Mouse (Mus musculus): ENCODE data around the gene Etv2. TPM values are rescaled to one million over a fixed set of nuclear protein-coding genes. Genes with fewer than 3 reads are reported as not detected.

Gene Etv2
- polyA plus RNA-seq, 1 experiment from 2014 or later = not detected

GRCm38 (mm10) chr7:30596093-30596492 lies 39.6 kb downstream of the Etv2 start:
- Histone ChIP-seq H3K9ac (no peak overlapping the region), H3K36me3 (no peaks in the 10 kb centered on the region), H3K27me3 (no peaks in the 10 kb centered on the region), H3K4me3 (replicated peaks) (no peak overlapping the region), H3K9me3 (replicated peaks) (no peaks in the 10 kb centered on the region), H3K4me2 (replicated peaks) (no peak overlapping the region), H3K4me1 (peaks cover 3% of the 10 kb centered on the region; the same call in 1 of the 2 replicates), H3K27ac (replicated peaks) (no peak overlapping the region)
- WGBS = 71% methylated on average over 5 of the region's 5 CpGs
- ATAC-seq (ENCODE audit: insufficient number of reproducible peaks, low FRiP score, low TSS enrichment, low read depth) = no peak

GRCm38 (mm10) chr7:30594510-30595024 lies 41.1 kb downstream of the Etv2 start:
- Histone ChIP-seq H3K27me3 (no peaks in the 10 kb centered on the region), H3K9me3 (replicated peaks) (no peaks in the 10 kb centered on the region), H3K36me3 (no peaks in the 10 kb centered on the region), H3K27ac (replicated peaks) (no peak overlapping the region), H3K9ac (no peak overlapping the region), H3K4me3 (replicated peaks) (no peak overlapping the region), H3K4me1 (peaks cover 9% of the 10 kb centered on the region), H3K4me2 (replicated peaks) (no peak overlapping the region)
- no peak for ATAC-seq (ENCODE audit: insufficient number of reproducible peaks, low FRiP score, low TSS enrichment, low read depth)
- WGBS = 65% methylated on average over 4 of the region's 4 CpGs

- no peak overlapping the region for H3K4me2 ChIP-seq (replicated peaks)
- 70% methylated on average over 10 of the region's 10 CpGs for WGBS
- H3K4me1 ChIP-seq = peaks cover 9% of the 10 kb centered on the region
- no peaks in the 10 kb centered on the region for H3K27me3 ChIP-seq
- H3K9me3 ChIP-seq (replicated peaks) = no peaks in the 10 kb centered on the region
- H3K36me3 ChIP-seq = no peaks in the 10 kb centered on the region
- H3K4me3 ChIP-seq (replicated peaks) = no peak overlapping the region
- no peak overlapping the region for H3K9ac ChIP-seq
- H3K27ac ChIP-seq (replicated peaks) = no peak overlapping the region
- ATAC-seq (ENCODE audit: insufficient number of reproducible peaks, low FRiP score, low TSS enrichment, low read depth) = no peak
Measured at GRCm38 (mm10) chr7:30593579-30594509, 41.8 kb downstream of the Etv2 start.

GRCm38 (mm10) chr7:30592772-30593423 lies 42.8 kb downstream of the Etv2 start:
- Histone ChIP-seq H3K36me3 (no peaks in the 10 kb centered on the region), H3K4me2 (replicated peaks) (no peak overlapping the region), H3K9me3 (replicated peaks) (no peaks in the 10 kb centered on the region), H3K4me3 (replicated peaks) (no peak overlapping the region), H3K9ac (no peak overlapping the region), H3K27me3 (no peaks in the 10 kb centered on the region), H3K27ac (replicated peaks) (no peak overlapping the region), H3K4me1 (peaks cover 9% of the 10 kb centered on the region)
- ATAC-seq (ENCODE audit: insufficient number of reproducible peaks, low FRiP score, low TSS enrichment, low read depth) = no peak
- 48% methylated on average over 5 of the region's 5 CpGs for WGBS

GRCm38 (mm10) chr7:30591605-30591951 lies 44.1 kb downstream of the Etv2 start:
- Histone ChIP-seq H3K4me2 (replicated peaks) (no peak overlapping the region), H3K9ac (no peak overlapping the region), H3K27ac (replicated peaks) (no peak overlapping the region), H3K9me3 (replicated peaks) (no peaks in the 10 kb centered on the region), H3K36me3 (peaks cover 4% of the 10 kb centered on the region), H3K4me3 (replicated peaks) (no peak overlapping the region), H3K27me3 (no peaks in the 10 kb centered on the region), H3K4me1 (peaks cover 22% of the 10 kb centered on the region)
- no peak for ATAC-seq (ENCODE audit: insufficient number of reproducible peaks, low FRiP score, low TSS enrichment, low read depth)
- WGBS = 51% methylated on average over 4 of the region's 4 CpGs

- Histone ChIP-seq H3K27ac (replicated peaks) (no peak overlapping the region), H3K9ac (no peak overlapping the region), H3K36me3 (peaks cover 9% of the 10 kb centered on the region), H3K27me3 (no peaks in the 10 kb centered on the region), H3K4me1 (peaks cover 25% of the 10 kb centered on the region), H3K4me3 (replicated peaks) (no peak overlapping the region), H3K9me3 (replicated peaks) (no peaks in the 10 kb centered on the region), H3K4me2 (replicated peaks) (no peak overlapping the region)
- WGBS = 77% methylated on average over 9 of the region's 9 CpGs
- no peak for ATAC-seq (ENCODE audit: insufficient number of reproducible peaks, low FRiP score, low TSS enrichment, low read depth)
Measured at GRCm38 (mm10) chr7:30590927-30591604, 44.6 kb downstream of the Etv2 start.

- H3K4me2 ChIP-seq (replicated peaks) = peak overlapping the region; percentile 85
- peak overlapping the region; percentile 76 for H3K9ac ChIP-seq
- 28% methylated on average over 40 of the region's 40 CpGs for WGBS
- ATAC-seq (ENCODE audit: insufficient number of reproducible peaks, low FRiP score, low TSS enrichment, low read depth) = peak; percentile 53
- peak overlapping the region; percentile 92 for H3K4me3 ChIP-seq (replicated peaks)
- no peaks in the 10 kb centered on the region for H3K9me3 ChIP-seq (replicated peaks)
- H3K4me1 ChIP-seq = peaks cover 25% of the 10 kb centered on the region
- H3K36me3 ChIP-seq = peaks cover 23% of the 10 kb centered on the region
- peak overlapping the region; percentile 94 for H3K27ac ChIP-seq (replicated peaks)
- H3K27me3 ChIP-seq = no peaks in the 10 kb centered on the region
Measured at GRCm38 (mm10) chr7:30589435-30590301, 46.0 kb downstream of the Etv2 start.

- peaks cover 31% of the 10 kb centered on the region for H3K36me3 ChIP-seq
- no peaks in the 10 kb centered on the region for H3K27me3 ChIP-seq
- H3K9ac ChIP-seq = peak within 1 kb of the TSS; percentile 76
- H3K4me1 ChIP-seq = peaks cover 25% of the 10 kb centered on the region
- H3K4me3 ChIP-seq (replicated peaks) = peak within 1 kb of the TSS; percentile 92
- no peaks in the 10 kb centered on the region for H3K9me3 ChIP-seq (replicated peaks)
- under 1% methylated on average over 52 of the region's 68 CpGs for WGBS
- peak within 1 kb of the TSS; percentile 94 for H3K27ac ChIP-seq (replicated peaks)
- peak within 1 kb of the TSS; percentile 85 for H3K4me2 ChIP-seq (replicated peaks)
- peak; percentile 96 for ATAC-seq (ENCODE audit: insufficient number of reproducible peaks, low FRiP score, low TSS enrichment, low read depth)
Measured at GRCm38 (mm10) chr7:30588676-30589434, 46.8 kb downstream of the Etv2 start, which contains the start of gene Kmt2b. Kmt2b (minus strand) TSS chr7:30588726.

- peak overlapping the region; percentile 76 for H3K9ac ChIP-seq
- peak; percentile 21; the same call in 1 of the 2 replicates for ATAC-seq (ENCODE audit: insufficient number of reproducible peaks, low FRiP score, low TSS enrichment, low read depth)
- H3K9me3 ChIP-seq (replicated peaks) = no peaks in the 10 kb centered on the region
- H3K4me3 ChIP-seq (replicated peaks) = peak overlapping the region; percentile 92
- no peaks in the 10 kb centered on the region for H3K27me3 ChIP-seq
- peaks cover 39% of the 10 kb centered on the region for H3K36me3 ChIP-seq
- peak overlapping the region; percentile 85 for H3K4me2 ChIP-seq (replicated peaks)
- H3K27ac ChIP-seq (replicated peaks) = peak overlapping the region; percentile 94
- WGBS = under 1% methylated on average over 66 of the region's 67 CpGs
- H3K4me1 ChIP-seq = peaks cover 25% of the 10 kb centered on the region
Measured at GRCm38 (mm10) chr7:30587842-30588667, 47.6 kb downstream of the Etv2 start.
